Mouse (Mus musculus) lung, postnatal 14 days (tissue): ENCODE measurements at regions not wholly inside any gene's neighbourhood (a gene's known extent, or its start where the extent isn't known, plus 50 kb on each side); places are given as distances from the start of the nearest gene placed in this dataset.

Experiments
- DNase-seq: peaks from one replicate; pipeline ENCODE4 v3.0.0; 2021

GRCm38 (mm10) chr16:86117959-86118358, 216.3 kb upstream of the Adamts5 start:
- no peak for DNase-seq

GRCm38 (mm10) chr16:86115587-86116376, 214.2 kb upstream of the Adamts5 start:
- no peak for DNase-seq

GRCm38 (mm10) chr16:86094461-86094860, 192.8 kb upstream of the Adamts5 start:
- DNase-seq: no peak

GRCm38 (mm10) chr16:86090175-86090574, 188.5 kb upstream of the Adamts5 start:
- DNase-seq: no peak

- no peak for DNase-seq
Observed at GRCm38 (mm10) chr16:86087421-86087820, 185.8 kb upstream of the Adamts5 start.

GRCm38 (mm10) chr16:86067628-86068364, 166.2 kb upstream of the Adamts5 start:
- no peak for DNase-seq

- DNase-seq: no peak
Observed at GRCm38 (mm10) chr16:86060087-86060486, 158.5 kb upstream of the Adamts5 start.

- no peak for DNase-seq
Observed at GRCm38 (mm10) chr16:86044695-86045094, 143.1 kb upstream of the Adamts5 start.

GRCm38 (mm10) chr16:86034772-86035171, 133.1 kb upstream of the Adamts5 start:
- DNase-seq: no peak

- no peak for DNase-seq
Observed at GRCm38 (mm10) chr16:86027700-86028099, 126.1 kb upstream of the Adamts5 start.

GRCm38 (mm10) chr16:86015336-86015735, 113.7 kb upstream of the Adamts5 start:
- DNase-seq: no peak

GRCm38 (mm10) chr16:86011051-86011450, 109.4 kb upstream of the Adamts5 start:
- DNase-seq: no peak

- no peak for DNase-seq
Observed at GRCm38 (mm10) chr16:86009638-86010329, 108.2 kb upstream of the Adamts5 start.

- DNase-seq: no peak
Observed at GRCm38 (mm10) chr16:86007799-86008198, 106.2 kb upstream of the Adamts5 start.

GRCm38 (mm10) chr16:86000846-86001245, 99.2 kb upstream of the Adamts5 start:
- DNase-seq: no peak

GRCm38 (mm10) chr16:85985841-85986240, 84.2 kb upstream of the Adamts5 start:
- DNase-seq: no peak

- DNase-seq: no peak
Observed at GRCm38 (mm10) chr16:85977102-85977501, 75.5 kb upstream of the Adamts5 start.

- DNase-seq: no peak
Observed at GRCm38 (mm10) chr16:85966892-85967444, 65.3 kb upstream of the Adamts5 start.

- DNase-seq: no peak
Observed at GRCm38 (mm10) chr16:85966251-85966650, 64.6 kb upstream of the Adamts5 start.

- no peak for DNase-seq
Observed at GRCm38 (mm10) chr16:85964352-85965210, 63.0 kb upstream of the Adamts5 start.

- DNase-seq: no peak
Observed at GRCm38 (mm10) chr16:85956006-85956562, 54.5 kb upstream of the Adamts5 start.

GRCm38 (mm10) chr16:85951628-85952027, 50.0 kb upstream of the Adamts5 start:
- no peak for DNase-seq
